Mouse (Mus musculus) heart, postnatal 0 days (tissue): Measurements from ENCODE around the gene Ciita.

ENCODE experiments used
- CTCF ChIP-seq: IDR thresholded peaks from 2 replicates; pipeline ENCODE4 v1.5.1; 2016; ENCODE audit warnings: antibody characterized with exemption, control low read depth, low read depth
- EP300 ChIP-seq: IDR thresholded peaks from 2 replicates; pipeline ENCODE4 v1.6.1; 2016; ENCODE audit warnings: antibody characterized with exemption, low read depth

- TF ChIP-seq CTCF (peak; percentile 4; the same call in 1 of the 2 replicates), EP300 (no peak)
Measured at GRCm38 (mm10) chr16:10542698-10543365, 63.0 kb downstream of the Ciita start, which contains the start of gene Dexi.
